Mouse (Mus musculus) limb, embryonic 14.5 days (tissue): Measurements from ENCODE around the gene Ms4a4c. TPM values are rescaled to one million over a fixed set of nuclear protein-coding genes. Genes with fewer than 3 reads are reported as not detected.
"Not testable (repeated sequence)": the region's sequence is repeated elsewhere in the genome, so short reads cannot be mapped to it uniquely, and the experiment has no call there.

Experiments
- ATAC-seq: fragments of 200-750 bp; cut with Nextera tagmentation; 2 replicates; pipeline ENCODE4 v1.8.0; 2017; ENCODE audit warnings: low read depth, moderate number of reproducible peaks, moderate TSS enrichment; ENCODE audit not compliant: low FRiP score
- DNase-seq: peaks from one replicate; pipeline ENCODE4 v3.0.0-alpha.2; 2015; ENCODE audit warnings: low spot score
- H3K27ac ChIP-seq: fragments of 300-500 bp; sonication (generic); replicated peaks from 2 replicates; pipeline ENCODE4 v1.5.1; 2014; ENCODE audit warnings: low read depth, mild to moderate bottlenecking, low read length, moderate library complexity, mixed read lengths
- H3K27me3 ChIP-seq: fragments of 300-500 bp; sonication (generic); 2 replicates; pipeline ENCODE4 v1.6.1; 2014; ENCODE audit warnings: low read length, mixed read lengths; ENCODE audit not compliant: control insufficient read depth, insufficient read depth
- H3K36me3 ChIP-seq: fragments of 300-500 bp; sonication (generic); 2 replicates; pipeline ENCODE4 v1.6.1; 2014; ENCODE audit warnings: mild to moderate bottlenecking, low read length, moderate library complexity, mixed read lengths; ENCODE audit not compliant: control insufficient read depth, insufficient read depth
- H3K4me1 ChIP-seq: fragments of 300-500 bp; sonication (generic); 2 replicates; pipeline ENCODE4 v1.6.1; 2014; ENCODE audit warnings: antibody characterized with exemption, low read length, mixed read lengths; ENCODE audit not compliant: control insufficient read depth, insufficient read depth
- H3K4me2 ChIP-seq: fragments of 300-500 bp; sonication (generic); replicated peaks from 2 replicates; pipeline ENCODE4 v1.6.1; 2014; ENCODE audit warnings: low read depth, mild to moderate bottlenecking, low read length, moderate library complexity; ENCODE audit not compliant: severe bottlenecking
- H3K4me3 ChIP-seq: fragments of 300-500 bp; sonication (generic); replicated peaks from 2 replicates; pipeline ENCODE4 v1.5.1; 2014; ENCODE audit warnings: low read length
- H3K9ac ChIP-seq: fragments of 300-500 bp; sonication (generic); 2 replicates; pipeline ENCODE4 v1.6.1; 2014; ENCODE audit warnings: mild to moderate bottlenecking, low read depth, low read length, moderate library complexity; ENCODE audit not compliant: severe bottlenecking
- H3K9me3 ChIP-seq: fragments of 300-500 bp; sonication (generic); 2 replicates; pipeline ENCODE4 v1.6.1; 2016; ENCODE audit warnings: low read length; ENCODE audit not compliant: control insufficient read depth
- POLR2A ChIP-seq: fragments of 200-500 bp; IDR thresholded peaks from 2 replicates; pipeline ENCODE4 v1.8.0; 2012; ENCODE audit warnings: inconsistent platforms, mild to moderate bottlenecking, moderate library complexity, borderline replicate concordance; ENCODE audit not compliant: insufficient read depth, insufficient read length; ENCODE audit errors: extremely low read depth
- WGBS: fragments of 180-500 bp; shearing (Covaris S2); extraction: QIAGEN DNeasy Blood & Tissue Kit; methylation state at CpG from one replicate; pipeline ENCODE4 v1.1.7; 2014; 5-methylcytosine and 5-hydroxymethylcytosine counted together
- polyA plus RNA-seq, 2 experiments: library from polyadenylated mRNA; depleted of rRNA in 1 of 2; stranded (reverse) in 1 of 2; unstranded in 1 of 2; fragments of >200 nt; fragmentation: Nextera tagmentation in 1 of 2; extraction: Ambion mirVana in 1 of 2; gene quantifications; 2 replicates each; pipeline versions ENCODE4 v1.2.1 to v1.2.3; 2012 to 2014

Gene Ms4a4c
- polyA plus RNA-seq, 2 experiments = 0.60 to 0.69 TPM

- Histone ChIP-seq H3K4me2 (no peak overlapping the region), H3K4me3 (no peak overlapping the region), H3K9me3 (no peaks in the 10 kb centered on the region), H3K27me3 (no peaks in the 10 kb centered on the region), H3K9ac (no peak overlapping the region), H3K27ac (no peak overlapping the region), H3K36me3 (no peaks in the 10 kb centered on the region), H3K4me1 (no peaks in the 10 kb centered on the region)
- ATAC-seq (no peak), DNase-seq (no peak)
- no peak for TF ChIP-seq POLR2A
These were observed 2.9 kb downstream of the Ms4a4c start for GRCm38 (mm10) chr19:11407428-11407827.

- H3K27me3 ChIP-seq = no peaks in the 10 kb centered on the region
- H3K9me3 ChIP-seq = no peaks in the 10 kb centered on the region
- no peak overlapping the region for H3K9ac ChIP-seq
- ATAC-seq (no peak), DNase-seq (no peak)
- 82% methylated on average over 1 of the region's 1 CpGs for WGBS
- no peak overlapping the region for H3K4me3 ChIP-seq
- no peak overlapping the region for H3K27ac ChIP-seq
- no peak overlapping the region for H3K4me2 ChIP-seq
- no peak for TF ChIP-seq POLR2A
- no peaks in the 10 kb centered on the region for H3K36me3 ChIP-seq
- no peaks in the 10 kb centered on the region for H3K4me1 ChIP-seq
These were observed 4.0 kb downstream of the Ms4a4c start for GRCm38 (mm10) chr19:11408591-11408990.

GRCm38 (mm10) chr19:11411640-11412039 lies 7.1 kb downstream of the Ms4a4c start:
- TF ChIP-seq POLR2A = no peak
- ATAC-seq (no peak), DNase-seq (no peak)
- Histone ChIP-seq H3K9ac (no peak overlapping the region), H3K4me2 (no peak overlapping the region), H3K27ac (no peak overlapping the region), H3K9me3 (no peaks in the 10 kb centered on the region), H3K36me3 (no peaks in the 10 kb centered on the region), H3K4me1 (no peaks in the 10 kb centered on the region), H3K4me3 (no peak overlapping the region), H3K27me3 (no peaks in the 10 kb centered on the region)
- 89% methylated on average over 1 of the region's 1 CpGs for WGBS

GRCm38 (mm10) chr19:11414084-11414483 lies 9.5 kb downstream of the Ms4a4c start:
- no peak overlapping the region for H3K9ac ChIP-seq
- no peaks in the 10 kb centered on the region for H3K36me3 ChIP-seq
- TF ChIP-seq POLR2A = no peak
- H3K27me3 ChIP-seq = no peaks in the 10 kb centered on the region
- DNase-seq (no peak), ATAC-seq (no peak)
- no peak overlapping the region for H3K4me2 ChIP-seq
- no peak overlapping the region for H3K27ac ChIP-seq
- H3K4me1 ChIP-seq = no peaks in the 10 kb centered on the region
- no peaks in the 10 kb centered on the region for H3K9me3 ChIP-seq
- WGBS = 84% methylated on average over 1 of the region's 1 CpGs
- no peak overlapping the region for H3K4me3 ChIP-seq

- no peak overlapping the region for H3K4me3 ChIP-seq
- H3K27me3 ChIP-seq = no peaks in the 10 kb centered on the region
- WGBS = 72% methylated on average over 3 of the region's 3 CpGs
- DNase-seq (no peak), ATAC-seq (no peak)
- H3K9me3 ChIP-seq = no peaks in the 10 kb centered on the region
- TF ChIP-seq POLR2A = no peak
- H3K9ac ChIP-seq = no peak overlapping the region
- H3K4me1 ChIP-seq = no peaks in the 10 kb centered on the region
- no peak overlapping the region for H3K4me2 ChIP-seq
- H3K27ac ChIP-seq = no peak overlapping the region
- H3K36me3 ChIP-seq = no peaks in the 10 kb centered on the region
These were observed 11.0 kb downstream of the Ms4a4c start for GRCm38 (mm10) chr19:11415581-11415980.

- DNase-seq, H3K9me3 ChIP-seq, H3K4me1 ChIP-seq, H3K4me2 ChIP-seq, H3K27me3 ChIP-seq, ATAC-seq, H3K4me3 ChIP-seq, H3K9ac ChIP-seq, H3K27ac ChIP-seq, H3K36me3 ChIP-seq: not testable (repeated sequence)
- 67% methylated on average over 1 of the region's 3 CpGs for WGBS
These were observed 14.3 kb downstream of the Ms4a4c start for GRCm38 (mm10) chr19:11418865-11419264.

GRCm38 (mm10) chr19:11431209-11431608 lies 26.6 kb downstream of the Ms4a4c start:
- not testable (repeated sequence) for H3K27ac ChIP-seq, H3K36me3 ChIP-seq, H3K4me1 ChIP-seq, H3K9me3 ChIP-seq, ATAC-seq, H3K27me3 ChIP-seq, H3K4me2 ChIP-seq, H3K9ac ChIP-seq, DNase-seq, H3K4me3 ChIP-seq
- WGBS = 83% methylated on average over 1 of the region's 1 CpGs
